Mouse (Mus musculus): ENCODE data around the gene Cetn4. TPM values are rescaled to one million over a fixed set of nuclear protein-coding genes. Genes with fewer than 3 reads are reported as not detected.

Cetn4 gene
- total RNA-seq (2017), result 2.8 TPM in 1 of 2 replicates, not detected in the other

DNA sequence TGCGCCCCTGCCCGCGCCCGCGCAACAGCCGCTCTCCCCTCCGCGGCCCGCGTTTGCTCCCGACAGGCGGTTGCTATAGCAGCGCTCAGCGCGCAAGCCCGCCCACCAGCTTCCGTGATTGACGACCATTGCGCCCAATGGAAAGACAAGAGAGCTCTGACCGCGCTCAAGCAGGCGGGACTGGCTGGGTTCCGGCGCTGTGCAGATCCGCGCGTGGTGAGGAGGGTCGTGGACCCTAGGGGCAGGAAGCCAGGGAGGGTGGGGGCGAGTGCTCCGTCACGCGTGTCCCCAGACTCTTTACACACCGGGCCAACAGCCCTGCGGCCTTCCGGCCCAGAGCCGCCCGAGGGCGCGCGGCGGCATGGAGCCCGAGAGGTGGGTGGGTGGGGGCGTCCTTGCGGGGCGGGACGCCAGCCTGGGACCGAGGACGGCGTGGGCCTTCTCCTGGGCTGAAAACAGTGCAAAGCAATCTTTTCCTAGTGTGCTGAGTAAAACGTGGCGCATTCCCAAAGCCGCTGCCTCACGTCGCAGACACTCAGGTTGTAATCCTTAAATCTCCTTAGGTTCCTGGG, at the start of gene Cetn4, which contains the start of gene Bbs12:
Cetn4 (minus strand) TSS at position 339 of the 572 bp plus-strand sequence.
Bbs12 (plus strand) TSS at position 185 of the 572 bp plus-strand sequence.
- ATAC-seq (ENCODE audit: extremely low read depth, insufficient number of reproducible peaks, low FRiP score, poor library complexity, severe bottlenecking), result peak; percentile 98

DNA sequence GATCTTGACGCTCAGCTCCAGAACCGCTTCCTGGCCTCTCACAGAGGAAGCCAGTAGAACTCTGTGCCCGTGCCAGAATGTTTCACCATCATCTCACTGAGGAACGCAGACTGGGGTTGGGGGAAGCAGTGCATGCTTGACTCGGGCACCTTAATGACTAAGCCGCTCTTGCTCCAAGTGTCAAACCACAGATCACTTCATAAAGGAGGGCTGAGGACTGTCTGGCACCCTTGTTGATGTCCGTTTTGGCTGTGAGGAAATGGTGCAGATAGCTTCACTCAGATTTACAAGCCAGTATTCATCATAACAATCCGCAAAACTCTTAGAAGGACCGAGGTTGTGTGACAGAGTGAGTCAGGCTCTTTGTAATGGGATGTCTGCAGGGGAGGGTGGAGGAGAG, 48.2 kb upstream of the Cetn4 start:
- ATAC-seq (ENCODE audit: extremely low read depth, insufficient number of reproducible peaks, low FRiP score, poor library complexity, severe bottlenecking), result 0 out of 2 replicates have a peak, but pooled peaks have one; percentile 13

DNA sequence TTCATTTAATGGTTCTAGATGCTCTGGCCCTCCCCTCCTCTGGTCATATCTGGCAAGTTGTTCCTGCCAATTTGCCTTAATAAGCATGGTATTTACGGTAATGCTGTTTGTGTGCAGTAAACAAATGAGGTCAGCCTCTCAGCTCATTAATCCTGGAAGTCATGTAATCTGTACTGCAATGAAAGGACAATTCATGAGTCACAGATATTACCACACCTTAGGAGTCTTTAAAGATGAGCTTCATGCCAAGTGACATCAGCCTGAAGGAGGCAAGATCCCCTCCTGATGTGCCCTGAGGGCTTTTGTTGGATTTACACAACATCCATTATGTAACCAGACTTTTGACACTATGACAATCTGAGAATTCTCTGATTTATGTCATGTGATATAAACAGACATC, 42.2 kb upstream of the Cetn4 start:
- ATAC-seq (ENCODE audit: extremely low read depth, insufficient number of reproducible peaks, low FRiP score, poor library complexity, severe bottlenecking), result no peak

DNA sequence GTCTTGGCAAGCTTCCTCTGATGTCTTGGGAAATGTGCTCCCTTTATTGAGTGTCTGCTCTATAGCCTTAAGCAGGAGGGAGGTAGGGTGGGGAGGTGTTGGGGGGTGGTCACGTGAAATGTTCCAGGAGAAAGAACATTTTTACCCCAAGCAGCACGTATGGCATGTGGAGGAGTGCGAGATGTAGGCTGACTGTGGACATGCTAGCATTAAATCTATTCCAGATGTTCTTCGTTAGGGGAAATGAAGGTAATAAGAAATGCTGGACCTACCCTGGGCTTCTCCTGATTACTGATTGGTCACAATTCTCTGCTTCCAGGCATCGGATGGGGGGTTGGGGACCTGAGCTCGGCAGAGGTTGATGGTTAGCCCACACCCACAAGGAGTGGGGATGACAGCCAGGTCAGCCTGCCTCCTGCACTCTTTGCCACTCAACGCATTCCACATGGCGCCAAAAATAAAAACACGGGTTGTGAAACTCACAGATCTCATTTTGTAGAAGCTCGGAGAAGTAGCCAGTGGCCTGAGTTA, 41.5 kb upstream of the Cetn4 start:
- no peak for ATAC-seq (ENCODE audit: extremely low read depth, insufficient number of reproducible peaks, low FRiP score, poor library complexity, severe bottlenecking)

DNA sequence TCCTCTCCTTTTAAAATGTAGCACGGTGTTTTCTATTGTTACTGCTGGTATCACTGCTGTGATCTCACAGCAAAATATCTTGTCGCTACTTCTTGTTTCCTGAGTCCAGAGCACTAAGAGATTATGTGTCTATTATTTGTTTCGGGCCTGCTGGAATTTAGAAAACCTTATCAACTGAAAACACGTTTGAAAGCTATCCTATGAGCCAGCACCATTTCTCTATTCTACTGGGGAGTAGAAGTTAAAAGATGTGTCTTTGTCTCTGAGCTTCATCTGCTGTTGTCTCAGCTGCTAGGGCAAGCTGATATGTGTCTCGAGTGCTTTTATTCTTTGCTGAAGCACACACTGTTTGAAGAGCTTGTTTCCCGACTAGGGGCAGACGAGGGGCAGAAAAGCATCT, 37.9 kb upstream of the Cetn4 start:
- no peak for ATAC-seq (ENCODE audit: extremely low read depth, insufficient number of reproducible peaks, low FRiP score, poor library complexity, severe bottlenecking)

DNA sequence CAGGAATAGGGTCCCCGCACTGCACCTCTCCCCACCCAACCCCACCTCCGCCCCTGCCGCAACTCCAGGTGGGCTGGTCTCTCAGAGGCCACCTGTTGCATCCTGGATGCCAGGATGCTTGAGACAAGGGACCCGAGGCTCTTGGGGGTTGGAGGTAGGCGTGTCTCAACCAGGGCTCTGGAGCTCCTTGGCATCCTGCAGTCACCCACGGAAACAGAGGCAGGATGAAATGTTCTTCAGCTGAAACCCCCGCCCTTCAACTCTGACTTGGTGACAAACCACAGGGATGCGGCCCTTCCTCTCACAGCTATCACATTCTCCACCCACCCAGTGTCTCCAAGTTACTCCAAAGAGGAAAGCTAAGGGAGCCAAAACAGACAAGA, 36.6 kb upstream of the Cetn4 start:
- no peak for ATAC-seq (ENCODE audit: extremely low read depth, insufficient number of reproducible peaks, low FRiP score, poor library complexity, severe bottlenecking)

DNA sequence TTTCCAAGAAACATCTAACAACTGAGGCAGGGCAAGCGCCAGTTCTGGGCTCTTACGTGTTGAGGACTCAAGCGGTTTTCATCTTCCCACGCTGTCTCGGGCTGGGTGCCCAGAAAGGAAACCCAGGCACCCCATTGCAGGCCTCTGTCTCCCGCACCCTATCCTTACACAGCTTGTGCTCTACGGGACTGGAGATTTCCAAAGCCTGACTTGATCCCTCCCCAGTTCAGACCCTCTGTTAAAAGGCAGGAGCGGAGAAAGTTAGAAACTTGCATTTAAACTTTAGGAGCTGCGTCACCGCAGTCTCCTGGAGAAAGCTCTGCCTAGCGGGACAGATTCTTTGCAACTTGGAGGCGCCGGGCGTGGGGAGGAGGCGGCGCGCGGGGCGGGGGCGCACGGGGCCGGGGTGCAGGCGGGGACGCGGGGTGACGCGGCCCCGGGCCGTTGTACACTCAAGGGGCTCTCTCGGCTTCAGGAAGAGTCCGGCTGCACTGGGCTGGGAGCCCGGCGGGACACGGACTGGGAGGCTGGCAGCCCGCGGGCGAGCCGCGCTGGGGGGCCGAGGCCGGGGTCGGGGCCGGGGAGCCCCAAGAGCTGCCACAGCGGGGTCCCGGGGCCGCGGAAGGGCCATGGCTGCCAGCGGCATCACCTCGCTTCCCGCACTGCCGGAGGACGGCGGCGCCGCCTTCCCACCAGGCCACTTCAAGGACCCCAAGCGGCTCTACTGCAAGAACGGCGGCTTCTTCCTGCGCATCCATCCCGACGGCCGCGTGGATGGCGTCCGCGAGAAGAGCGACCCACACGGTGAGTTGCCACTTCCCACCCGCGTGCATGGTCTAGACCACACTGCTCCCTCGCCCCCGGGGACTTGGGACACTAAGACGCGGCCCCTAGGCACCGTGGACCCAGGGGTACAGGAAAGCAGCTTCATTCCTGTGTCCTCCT, 36.0 kb upstream of the Cetn4 start, which contains the start of gene Fgf2:
Fgf2 (plus strand) TSS at position 126 of the 945 bp plus-strand sequence.
- no peak for ATAC-seq (ENCODE audit: extremely low read depth, insufficient number of reproducible peaks, low FRiP score, poor library complexity, severe bottlenecking)

DNA sequence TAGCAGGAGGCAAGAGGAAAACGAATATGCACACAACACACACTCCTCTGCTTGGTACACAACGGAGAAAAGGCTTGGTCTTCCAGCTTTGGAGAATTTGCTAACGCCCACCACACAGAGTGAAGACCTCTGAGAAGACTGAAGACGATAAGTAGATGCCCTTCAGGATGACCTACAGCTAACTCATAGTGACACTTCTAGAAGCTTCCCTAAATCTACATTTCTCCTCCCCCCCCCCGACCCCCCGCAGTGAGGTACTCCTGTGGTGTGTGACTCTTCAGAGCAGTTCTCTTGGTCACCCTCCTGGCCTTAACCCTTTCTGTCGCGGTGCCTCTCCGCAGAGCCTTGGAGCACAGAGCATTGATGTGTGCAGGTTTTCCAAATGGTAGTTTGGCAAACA, 35.2 kb upstream of the Cetn4 start:
- no peak for ATAC-seq (ENCODE audit: extremely low read depth, insufficient number of reproducible peaks, low FRiP score, poor library complexity, severe bottlenecking)

DNA sequence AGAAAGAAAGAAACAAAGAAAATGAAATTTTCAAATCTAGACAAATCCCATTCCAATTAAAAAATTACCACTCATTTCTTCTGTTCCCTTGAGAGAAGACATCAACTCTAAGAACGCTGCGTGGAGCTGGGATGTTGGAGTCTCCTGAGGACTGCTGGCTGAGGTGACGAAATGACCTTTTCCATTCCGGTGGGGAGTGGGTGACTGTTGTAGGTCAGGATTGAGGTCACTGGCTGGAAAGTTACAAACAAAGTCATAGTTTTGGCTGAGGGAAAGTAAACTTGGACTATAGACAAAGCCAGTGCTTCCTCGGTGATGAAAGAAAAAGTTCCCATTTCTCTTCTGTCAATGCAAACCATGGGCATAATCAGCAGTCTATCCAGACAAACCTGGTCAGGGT, 30.3 kb upstream of the Cetn4 start:
- no peak for ATAC-seq (ENCODE audit: extremely low read depth, insufficient number of reproducible peaks, low FRiP score, poor library complexity, severe bottlenecking)

DNA sequence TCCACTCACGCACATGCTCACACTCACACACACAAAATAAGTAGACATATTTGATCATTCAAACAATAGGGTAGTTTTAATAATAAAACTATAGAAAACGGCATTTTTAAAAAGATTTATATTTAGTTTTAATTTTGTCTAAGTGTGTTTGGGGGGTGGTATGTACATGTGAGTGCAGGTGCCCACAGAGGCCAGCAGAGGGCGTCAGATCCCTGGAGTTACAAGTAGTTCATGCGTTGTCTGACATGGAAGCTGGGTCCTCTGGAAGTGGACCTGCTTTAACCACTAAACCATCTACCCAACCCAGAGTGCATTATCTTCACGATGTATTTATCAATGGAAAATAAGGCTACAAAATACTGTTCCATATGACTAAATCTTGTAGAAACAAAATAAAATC, 28.6 kb upstream of the Cetn4 start:
- ATAC-seq (ENCODE audit: extremely low read depth, insufficient number of reproducible peaks, low FRiP score, poor library complexity, severe bottlenecking), result no peak

DNA sequence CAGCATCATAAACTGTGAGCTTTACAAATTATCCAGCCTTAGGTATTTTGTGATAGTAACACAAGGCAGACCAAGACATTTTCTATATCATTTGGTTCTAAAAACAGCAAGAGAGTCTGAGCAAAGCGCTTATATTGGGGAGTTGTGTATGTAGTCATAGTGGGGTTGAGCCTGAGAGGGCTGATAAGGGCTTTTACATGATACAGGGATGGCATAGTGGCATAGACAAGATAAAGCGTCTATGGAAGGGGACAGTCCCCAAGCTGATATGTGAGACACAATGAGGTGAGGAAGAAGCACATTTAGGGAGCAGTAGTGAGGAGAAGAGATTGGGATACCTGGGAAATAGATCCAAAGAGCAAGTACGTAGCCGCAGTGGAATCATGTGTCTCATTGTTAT, 21.5 kb upstream of the Cetn4 start:
- ATAC-seq (ENCODE audit: extremely low read depth, insufficient number of reproducible peaks, low FRiP score, poor library complexity, severe bottlenecking), result no peak

DNA sequence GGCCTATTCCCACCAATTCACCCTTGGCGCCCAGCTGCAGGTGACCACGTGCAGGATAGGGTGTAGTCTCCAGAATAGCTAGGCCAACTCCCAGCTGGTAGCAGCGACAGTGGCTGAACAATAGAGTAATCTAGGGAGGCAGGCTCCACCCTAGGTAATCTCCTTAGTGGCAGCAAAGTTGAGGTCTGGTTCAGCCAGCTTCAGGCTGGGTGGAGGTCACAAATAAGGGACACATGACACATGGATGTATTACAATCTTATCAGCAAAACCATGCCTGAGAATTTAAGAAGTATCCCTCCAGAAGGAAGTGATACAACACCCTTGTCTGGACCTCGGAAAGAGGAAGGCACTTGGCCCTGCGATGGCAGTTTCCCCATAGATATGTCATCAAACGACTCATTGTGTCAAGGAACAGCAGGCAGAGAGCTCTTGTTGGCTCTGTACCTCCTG, 19.5 kb upstream of the Cetn4 start:
- ATAC-seq (ENCODE audit: extremely low read depth, insufficient number of reproducible peaks, low FRiP score, poor library complexity, severe bottlenecking), result 0 out of 2 replicates have a peak, but pooled peaks have one; percentile 30

DNA sequence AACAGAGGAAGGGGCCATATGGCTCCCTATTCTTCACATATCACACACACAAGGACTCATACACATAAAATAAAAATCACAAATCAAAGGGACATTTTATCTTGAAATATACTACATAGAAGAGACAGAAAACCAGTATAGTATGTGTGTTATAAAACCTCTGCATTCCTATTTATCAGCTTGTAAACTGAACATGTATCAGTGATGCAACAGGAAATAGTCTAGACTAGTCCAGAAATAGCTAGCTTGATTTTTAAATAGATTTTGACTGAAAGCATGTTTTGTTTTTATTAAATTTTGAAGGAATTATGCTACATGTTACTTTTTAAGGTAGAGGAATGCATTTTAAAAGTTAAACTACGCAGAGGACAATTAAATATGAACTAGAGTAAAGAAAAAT, 17.5 kb upstream of the Cetn4 start:
- no peak for ATAC-seq (ENCODE audit: extremely low read depth, insufficient number of reproducible peaks, low FRiP score, poor library complexity, severe bottlenecking)

DNA sequence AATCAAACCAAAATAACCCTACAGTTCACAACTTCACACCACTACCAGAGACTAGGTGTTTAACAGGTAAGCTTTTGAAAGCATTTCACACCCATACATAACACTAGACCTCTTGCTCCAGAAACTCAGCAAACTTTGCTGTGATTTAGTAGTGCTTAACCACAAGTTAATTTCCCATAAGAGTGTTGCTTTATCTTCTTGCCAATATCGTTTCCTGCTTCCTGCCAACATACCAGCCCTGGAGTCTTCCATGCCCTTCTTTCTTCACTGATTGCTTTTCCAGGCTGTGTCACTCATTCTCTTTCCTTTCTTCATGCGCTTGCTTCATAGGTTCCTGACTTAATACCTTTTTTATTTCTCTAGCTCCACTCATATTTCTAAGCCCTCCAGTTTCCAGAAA, 16.0 kb upstream of the Cetn4 start:
- no peak for ATAC-seq (ENCODE audit: extremely low read depth, insufficient number of reproducible peaks, low FRiP score, poor library complexity, severe bottlenecking)

DNA sequence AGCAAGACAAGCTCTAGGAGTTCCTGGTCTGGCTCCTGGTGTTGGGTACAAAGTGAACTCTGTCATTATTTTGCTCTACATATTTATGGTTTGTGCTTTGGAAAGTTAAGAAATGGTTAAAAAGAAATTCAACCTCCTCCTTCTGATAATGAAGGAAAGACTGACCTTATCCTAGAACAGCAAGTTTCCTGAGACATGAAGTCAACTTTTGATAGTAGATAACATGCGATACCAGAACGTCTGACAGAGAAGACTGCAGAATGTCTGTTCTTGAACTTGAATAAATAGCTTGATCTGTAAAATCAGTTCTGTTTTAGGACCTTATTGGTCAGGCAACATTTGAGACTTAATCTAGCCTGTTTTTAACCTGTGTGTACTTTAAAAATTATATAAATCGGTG, 14.1 kb upstream of the Cetn4 start:
- no peak for ATAC-seq (ENCODE audit: extremely low read depth, insufficient number of reproducible peaks, low FRiP score, poor library complexity, severe bottlenecking)

DNA sequence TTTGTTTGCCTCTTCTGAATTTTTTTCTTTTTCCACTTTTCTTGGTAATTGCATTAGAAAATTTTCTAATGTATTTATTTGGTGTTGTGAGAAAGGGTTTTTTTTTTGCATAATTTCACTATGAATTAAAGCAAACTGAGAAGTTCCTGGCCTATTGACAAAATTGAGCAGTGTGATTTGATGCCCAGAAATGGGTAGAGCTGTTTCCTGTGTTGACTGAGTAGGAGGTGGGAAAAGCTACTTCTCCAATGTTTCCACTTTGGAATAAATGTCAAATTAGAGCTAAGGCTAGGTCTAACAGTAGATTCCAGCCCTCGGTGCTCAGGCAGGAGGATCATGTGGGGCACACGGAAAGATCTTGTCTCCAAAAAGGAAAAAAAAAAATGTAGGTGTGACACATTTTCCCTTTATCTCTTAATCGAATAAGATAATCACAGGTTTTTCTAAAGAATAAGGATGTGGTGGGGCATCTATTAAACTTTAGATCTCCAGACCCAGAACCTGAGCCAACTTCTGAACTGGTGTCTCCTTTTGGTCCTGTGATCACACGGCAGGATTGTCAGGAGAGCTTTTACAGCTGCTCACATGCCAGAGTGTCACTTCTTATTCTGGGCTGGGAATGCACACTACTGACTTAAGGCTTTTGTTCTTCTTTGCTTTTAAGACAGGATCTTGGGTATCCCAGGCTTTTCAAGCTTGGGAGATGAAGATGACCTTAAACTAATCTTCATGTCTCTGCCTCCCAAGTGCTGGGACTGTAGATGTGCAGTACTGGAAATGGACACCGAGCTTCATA, 13.0 kb upstream of the Cetn4 start:
- ATAC-seq (ENCODE audit: extremely low read depth, insufficient number of reproducible peaks, low FRiP score, poor library complexity, severe bottlenecking), result no peak

DNA sequence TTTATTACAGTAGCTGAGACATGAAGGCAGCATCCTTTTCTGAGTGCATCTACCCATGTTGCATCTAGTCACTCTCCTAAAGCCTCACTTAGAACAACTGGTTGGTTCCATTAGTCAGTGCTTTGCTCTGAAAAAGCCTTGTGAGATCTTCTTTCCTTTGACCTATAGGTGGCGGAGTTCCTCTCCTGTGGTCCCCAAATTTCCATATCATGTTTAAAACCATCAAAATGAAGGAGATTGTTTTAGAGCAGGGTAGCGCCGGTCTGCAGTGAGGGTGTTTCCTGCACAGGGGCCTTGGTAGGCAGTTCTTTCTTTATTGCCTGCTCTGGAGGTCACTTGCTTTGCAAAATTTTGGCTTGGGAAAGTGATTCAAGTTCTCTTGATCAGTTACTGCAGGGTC, 11.8 kb upstream of the Cetn4 start:
- ATAC-seq (ENCODE audit: extremely low read depth, insufficient number of reproducible peaks, low FRiP score, poor library complexity, severe bottlenecking), result no peak

DNA sequence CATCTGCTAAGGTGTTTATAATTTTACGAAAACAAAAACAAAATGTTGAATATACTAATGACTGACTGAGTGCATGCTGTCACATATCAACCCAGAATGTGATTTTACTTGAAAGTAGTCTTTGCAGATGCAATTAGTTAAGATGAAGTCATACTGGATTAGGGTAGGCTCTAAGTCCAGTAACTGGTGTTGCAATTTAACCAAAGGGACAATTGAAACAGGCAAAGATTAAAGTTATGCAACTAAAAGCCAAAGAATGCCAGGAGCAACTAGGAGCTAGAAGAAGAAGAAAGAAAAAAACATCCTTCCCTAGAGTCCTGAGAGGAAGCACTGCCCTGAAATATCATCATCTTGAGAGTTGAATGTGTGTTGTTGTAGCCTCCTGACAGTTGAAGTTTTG, 3.7 kb upstream of the Cetn4 start:
- no peak for ATAC-seq (ENCODE audit: extremely low read depth, insufficient number of reproducible peaks, low FRiP score, poor library complexity, severe bottlenecking)

DNA sequence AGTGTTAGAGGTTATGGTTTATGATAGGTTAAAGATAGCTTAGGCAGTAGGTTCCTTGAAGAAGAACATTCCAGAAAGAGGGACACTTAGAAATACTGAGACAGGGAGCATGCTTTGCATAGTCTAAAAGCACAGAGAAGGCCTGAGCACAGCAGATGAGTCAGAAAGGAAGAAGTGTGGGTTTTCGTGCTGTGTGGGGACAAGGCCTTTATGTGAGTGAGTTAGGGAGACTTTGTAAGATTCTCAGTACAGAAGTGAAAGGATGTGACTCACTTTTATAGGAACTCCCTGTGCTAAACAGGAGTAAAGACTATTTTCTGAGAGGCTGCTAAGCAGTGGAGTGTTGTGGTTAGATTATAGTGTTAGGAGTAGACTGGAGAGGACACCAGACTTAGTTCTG, 863 bp upstream of the Cetn4 start:
- ATAC-seq (ENCODE audit: extremely low read depth, insufficient number of reproducible peaks, low FRiP score, poor library complexity, severe bottlenecking), result peak; percentile 31; the same call in 1 of the 2 replicates
